Mouse (Mus musculus): Measurements from ENCODE around the gene Muc3a.

DNA sequence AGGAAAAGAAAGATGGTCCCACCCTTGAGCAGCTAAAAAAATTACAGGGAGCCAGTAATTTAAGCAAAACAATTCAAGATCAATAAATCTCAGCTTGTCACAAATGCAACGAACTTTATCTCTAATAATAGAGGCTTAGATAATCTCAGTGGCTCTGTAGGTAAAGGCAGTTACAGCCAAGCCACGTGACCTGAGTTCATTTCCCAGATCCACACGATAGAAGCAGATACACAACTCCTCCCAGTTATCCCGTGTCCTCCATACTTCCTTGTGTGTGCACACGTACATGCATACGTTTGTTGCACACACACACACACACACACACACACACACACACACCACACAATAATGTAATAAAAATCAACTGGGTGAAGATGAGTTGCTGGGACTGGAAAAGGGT is 38.2 kb downstream of the Muc3a start:
- no peak for TF ChIP-seq CTCF (IDR thresholded peaks at IDR 0.05)
- no peak for TF ChIP-seq EP300 (IDR thresholded peaks at IDR 0.05; ENCODE audit: insufficient read depth, low read depth, low read length)

Measured in heart, adult 2 months (tissue).